22 mouse cellular contexts compared by ENCODE assay signal in the genomic region with DNA sequence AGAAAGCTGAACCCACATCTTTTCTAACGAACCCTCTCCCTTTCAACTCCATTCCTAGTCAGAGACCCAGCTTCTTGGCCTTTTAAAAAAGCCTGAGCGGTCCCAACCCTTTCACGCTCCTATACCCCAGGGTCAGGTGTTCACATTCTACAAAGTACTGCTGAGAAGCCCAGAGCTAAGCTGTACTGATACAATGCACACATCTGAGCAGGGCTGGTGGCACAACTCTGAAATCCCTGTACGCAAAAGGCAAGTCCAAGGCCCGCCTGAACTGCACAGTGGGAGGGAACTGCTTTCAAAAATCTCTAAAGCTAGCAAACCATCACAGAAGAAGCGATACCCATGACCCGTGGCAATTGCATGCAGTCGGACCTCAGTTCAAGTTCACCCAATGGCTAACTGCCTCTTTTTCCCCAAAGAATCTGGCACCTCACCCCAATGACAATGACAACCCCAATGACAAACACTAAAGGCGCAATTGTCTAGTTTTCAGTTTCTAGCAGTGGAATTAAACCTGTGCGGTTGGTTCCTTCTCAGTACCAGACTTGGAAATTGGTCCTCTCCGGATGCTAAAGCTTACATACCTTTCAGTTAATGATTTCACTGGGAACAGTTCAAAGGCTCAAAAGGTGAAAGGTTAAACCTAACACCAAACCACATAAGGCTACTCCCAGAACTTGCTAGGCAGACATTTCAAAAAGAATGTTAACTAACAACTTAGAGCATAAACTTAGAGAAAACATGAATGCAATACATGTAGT. TPM values are rescaled to one million over a fixed set of nuclear protein-coding genes. Genes with fewer than 3 reads are reported as not detected.
DNase-seq lines count a peak whose midpoint lies in the region; ATAC-seq and TF ChIP-seq lines count a peak whose summit lies in the region.
"Had no signal": no experiment of that assay in that cellular context is flagged by ENCODE, and none has a peak within 500 bp of the region (broad histone marks: within the 10 kb centered on the region; RNA-seq: fewer than 3 reads in every experiment).

No protein-coding gene starts in this region.

- no peak overlapping the region for H3K4me2 ChIP-seq in stomach, embryonic 16.5 days (ENCODE audit: low read depth, low read length)
- H3K4me2 ChIP-seq in stomach, postnatal 0 days (replicated peaks; ENCODE audit: low read depth) = no peak overlapping the region
- H3K4me2 ChIP-seq in liver, embryonic 11.5 days = peak overlapping the region; percentile 45
- no peak overlapping the region for H3K4me2 ChIP-seq in forebrain, embryonic 14.5 days (ENCODE audit: low read length)
- H3K4me2 ChIP-seq: hindbrain, embryonic 12.5 days; limb, embryonic 12.5 days; lung, embryonic 15.5 days; midbrain, embryonic 11.5 days; stomach, embryonic 15.5 days had no signal

- H3K9me3 ChIP-seq in heart, embryonic 10.5 days = no peaks in the 10 kb centered on the region
- H3K9me3 ChIP-seq in stomach, embryonic 16.5 days (replicated peaks; ENCODE audit: control insufficient read depth, low read length) = no peaks in the 10 kb centered on the region
- no peaks in the 10 kb centered on the region for H3K9me3 ChIP-seq in stomach, postnatal 0 days (ENCODE audit: control insufficient read depth, low read length)
- H3K9me3 ChIP-seq in liver, embryonic 11.5 days (ENCODE audit: control insufficient read depth, low read length) = no peaks in the 10 kb centered on the region
- H3K9me3 ChIP-seq in forebrain, embryonic 14.5 days (replicated peaks; ENCODE audit: control insufficient read depth, low read length) = no peaks in the 10 kb centered on the region
- H3K9me3 ChIP-seq: hindbrain, embryonic 12.5 days; limb, embryonic 12.5 days; lung, embryonic 15.5 days; stomach, embryonic 15.5 days had no signal

- no peak for TF ChIP-seq EP300 in heart, adult 2 months (IDR thresholded peaks at IDR 0.05; ENCODE audit: insufficient read depth, low read depth, low read length)
- no peak for TF ChIP-seq EP300 in stomach, postnatal 0 days (optimal IDR thresholded peaks at IDR 0.05)

- peak overlapping the region; percentile 75 for H3K27ac ChIP-seq in heart, adult 2 months
- H3K27ac ChIP-seq in heart, embryonic 10.5 days = no peak overlapping the region
- H3K27ac ChIP-seq in stomach, embryonic 16.5 days (ENCODE audit: low read length) = peak overlapping the region; percentile 14; the same call in 1 of the 2 replicates
- H3K27ac ChIP-seq in stomach, postnatal 0 days (replicated peaks) = no peak overlapping the region
- no peak overlapping the region; the same call in 1 of the 2 replicates for H3K27ac ChIP-seq in liver, embryonic 11.5 days (ENCODE audit: low read depth, low read length)
- no peak overlapping the region for H3K27ac ChIP-seq in forebrain, embryonic 14.5 days (ENCODE audit: low read depth, low read length)
- H3K27ac ChIP-seq: hindbrain, embryonic 12.5 days; limb, embryonic 12.5 days; lung, embryonic 15.5 days; macrophage; stomach, embryonic 15.5 days had no signal

- no peak for DNase-seq in heart, adult 2 months
- DNase-seq in heart, embryonic 10.5 days (ENCODE audit: low spot score) = no peak
- DNase-seq in stomach, postnatal 0 days (ENCODE audit: low spot score) = no peak
- DNase-seq in liver, embryonic 11.5 days (ENCODE audit: low spot score) = no peak
- DNase-seq in yolk sac, embryonic 10.5 days (ENCODE audit: low spot score) = peak; percentile 65
- DNase-seq in forebrain, embryonic 14.5 days (ENCODE audit: low spot score) = no peak
- DNase-seq in lung, postnatal 14 days = no peak
- DNase-seq: adrenal gland, postnatal 14 days; cerebellum, adult 11-12 months; cerebellum, postnatal 36 days; gastrocnemius, postnatal 14 days; heart, postnatal 10 days; layer of hippocampus, adult 9-11 months; retina, postnatal 1 day had no signal

- H3K4me3 ChIP-seq in heart, adult 2 months = no peak overlapping the region
- no peak overlapping the region for H3K4me3 ChIP-seq in heart, embryonic 10.5 days
- H3K4me3 ChIP-seq in stomach, embryonic 16.5 days (replicated peaks; ENCODE audit: low read length) = no peak overlapping the region
- H3K4me3 ChIP-seq in stomach, postnatal 0 days (ENCODE audit: low read depth, low read length) = no peak overlapping the region
- H3K4me3 ChIP-seq in liver, embryonic 11.5 days (ENCODE audit: low read depth, low read length) = no peak overlapping the region
- H3K4me3 ChIP-seq in forebrain, embryonic 14.5 days (ENCODE audit: low read depth, low read length) = no peak overlapping the region
- H3K4me3 ChIP-seq: hindbrain, embryonic 12.5 days; limb, embryonic 12.5 days; lung, embryonic 15.5 days; stomach, embryonic 15.5 days had no signal

- peaks cover 15% of the 10 kb centered on the region for H3K36me3 ChIP-seq in heart, adult 2 months (ENCODE audit: control insufficient read depth, insufficient read depth, low read length)
- H3K36me3 ChIP-seq in heart, embryonic 10.5 days = no peaks in the 10 kb centered on the region
- no peaks in the 10 kb centered on the region for H3K36me3 ChIP-seq in stomach, embryonic 16.5 days (ENCODE audit: control insufficient read depth, insufficient read depth, low read length)
- H3K36me3 ChIP-seq in stomach, postnatal 0 days (ENCODE audit: control insufficient read depth, insufficient read depth, low read length) = no peaks in the 10 kb centered on the region
- no peaks in the 10 kb centered on the region for H3K36me3 ChIP-seq in liver, embryonic 11.5 days (ENCODE audit: control insufficient read depth, insufficient read depth, low read length)
- H3K36me3 ChIP-seq in forebrain, embryonic 14.5 days (ENCODE audit: control insufficient read depth, insufficient read depth, low read length) = no peaks in the 10 kb centered on the region
- H3K36me3 ChIP-seq: G1E; hindbrain, embryonic 12.5 days; limb, embryonic 12.5 days; lung, embryonic 15.5 days; stomach, embryonic 15.5 days had no signal

- H3K79me2 ChIP-seq in heart, adult 2 months (replicated peaks; ENCODE audit: control insufficient read depth, insufficient read depth, low read length) = peaks cover 4% of the 10 kb centered on the region

- TF ChIP-seq POLR2A in heart, adult 2 months (IDR thresholded peaks at IDR 0.05; ENCODE audit: insufficient read depth, low read depth, low read length) = no peak

- no peak overlapping the region for H3K9ac ChIP-seq in heart, adult 2 months (ENCODE audit: low read depth, low read length)
- no peak overlapping the region for H3K9ac ChIP-seq in stomach, embryonic 16.5 days (ENCODE audit: low read length)
- no peak overlapping the region for H3K9ac ChIP-seq in stomach, postnatal 0 days (ENCODE audit: low read length)
- H3K9ac ChIP-seq in liver, embryonic 11.5 days (ENCODE audit: low read depth, low read length) = no peak overlapping the region
- no peak overlapping the region for H3K9ac ChIP-seq in forebrain, embryonic 14.5 days (ENCODE audit: low read length)
- H3K9ac ChIP-seq: hindbrain, embryonic 12.5 days; limb, embryonic 12.5 days; lung, embryonic 15.5 days; stomach, embryonic 15.5 days had no signal

- intact Hi-C loops in heart, adult 2 months (cut with DNase I) = no loop called here

- ATAC-seq in stomach, embryonic 16.5 days (ENCODE audit: insufficient read depth, low FRiP score) = no peak
- no peak for ATAC-seq in stomach, postnatal 0 days (ENCODE audit: low FRiP score, low TSS enrichment)
- ATAC-seq in liver, embryonic 11.5 days (replicated peaks; ENCODE audit: low FRiP score) = peak; percentile 57
- no peak for ATAC-seq in forebrain, embryonic 14.5 days

- TF ChIP-seq CTCF in heart, adult 2 months (IDR thresholded peaks at IDR 0.05) = no peak
- TF ChIP-seq CTCF in stomach, postnatal 0 days (IDR thresholded peaks at IDR 0.05; ENCODE audit: low read depth) = no peak

- whole genome bisulfite sequencing in heart, adult 2 months = 90% methylated on average over 11 of the region's 11 CpGs
- WGBS in heart, embryonic 10.5 days = 89% methylated on average over 11 of the region's 11 CpGs
- WGBS in stomach, embryonic 16.5 days = 77% methylated on average over 11 of the region's 11 CpGs
- 68% methylated on average over 11 of the region's 11 CpGs for WGBS in stomach, postnatal 0 days
- 75% methylated on average over 11 of the region's 11 CpGs for WGBS in liver, embryonic 11.5 days
- 69% methylated on average over 11 of the region's 11 CpGs for WGBS in forebrain, embryonic 14.5 days

- no peaks in the 10 kb centered on the region for H3K27me3 ChIP-seq in heart, adult 2 months (ENCODE audit: control insufficient read depth, insufficient read depth, low read length)
- no peaks in the 10 kb centered on the region for H3K27me3 ChIP-seq in heart, embryonic 10.5 days (ENCODE audit: insufficient read depth, poor library complexity, severe bottlenecking)
- no peaks in the 10 kb centered on the region for H3K27me3 ChIP-seq in stomach, embryonic 16.5 days (ENCODE audit: control insufficient read depth, insufficient read depth, low read length)
- no peaks in the 10 kb centered on the region for H3K27me3 ChIP-seq in stomach, postnatal 0 days (ENCODE audit: control insufficient read depth, insufficient read depth, low read length)
- H3K27me3 ChIP-seq in liver, embryonic 11.5 days (replicated peaks; ENCODE audit: control insufficient read depth, insufficient read depth, low read length) = no peaks in the 10 kb centered on the region
- H3K27me3 ChIP-seq in forebrain, embryonic 14.5 days (replicated peaks; ENCODE audit: control insufficient read depth, insufficient read depth, low read length) = no peaks in the 10 kb centered on the region
- H3K27me3 ChIP-seq: hindbrain, embryonic 12.5 days; limb, embryonic 12.5 days; lung, embryonic 15.5 days; stomach, embryonic 15.5 days had no signal

- H3K4me1 ChIP-seq in heart, adult 2 months (ENCODE audit: control insufficient read depth, insufficient read depth, low read length) = peaks cover 14% of the 10 kb centered on the region
- peaks cover 17% of the 10 kb centered on the region for H3K4me1 ChIP-seq in heart, embryonic 10.5 days
- H3K4me1 ChIP-seq in stomach, embryonic 16.5 days (ENCODE audit: control insufficient read depth, insufficient read depth, low read length) = peaks cover 6% of the 10 kb centered on the region
- H3K4me1 ChIP-seq in stomach, postnatal 0 days (replicated peaks; ENCODE audit: control insufficient read depth, insufficient read depth) = no peaks in the 10 kb centered on the region; the same call in 1 of the 2 replicates
- no peaks in the 10 kb centered on the region for H3K4me1 ChIP-seq in liver, embryonic 11.5 days (replicated peaks; ENCODE audit: control insufficient read depth, insufficient read depth, low read length)
- no peaks in the 10 kb centered on the region for H3K4me1 ChIP-seq in forebrain, embryonic 14.5 days (ENCODE audit: control insufficient read depth, insufficient read depth, low read length)
- H3K4me1 ChIP-seq: hindbrain, embryonic 12.5 days; stomach, embryonic 15.5 days had no signal

RNA-seq across cellular contexts. Expression of a gene that starts 19.6 kb away (rescaled TPM):
- total RNA-seq in heart, adult 2 months (2021) = 10 to 100 TPM; 53.3 to 76.8 TPM
- polyA plus RNA-seq in heart, adult 2 months (2012; rRNA removed) = 19.3 and 35.1 TPM in 2 replicates
- 9.8 and 13.9 TPM in 2 replicates for polyA plus RNA-seq in heart, embryonic 10.5 days (2016; fragmentation: Nextera tagmentation; extraction: Ambion mirVana)
- 17.1 and 19.3 TPM in 2 replicates for polyA plus RNA-seq in stomach, embryonic 16.5 days (2015; fragmentation: Nextera tagmentation; extraction: Ambion mirVana)
- polyA plus RNA-seq in stomach, postnatal 0 days (2015; fragmentation: Nextera tagmentation; extraction: Ambion mirVana) = 9.3 and 10.3 TPM in 2 replicates
- 5.8 and 6.4 TPM in 2 replicates for polyA plus RNA-seq in liver, embryonic 11.5 days (2014; fragmentation: Nextera tagmentation; extraction: Ambion mirVana)
- polyA plus RNA-seq in forebrain, embryonic 14.5 days (2014; fragmentation: Nextera tagmentation; extraction: Ambion mirVana) = 2.5 and 2.8 TPM in 2 replicates
- polyA plus RNA-seq: G1E had no signal

Comparison
In these comparisons a context has a peak if more than half of its experiments do, and no peak if none do; other contexts are left out.
1. H3K27ac ChIP-seq: peak in heart, adult 2 months (single experiment) and stomach, embryonic 16.5 days (single experiment); none in heart, embryonic 10.5 days (single experiment), stomach, postnatal 0 days (single experiment), liver, embryonic 11.5 days (single experiment) and forebrain, embryonic 14.5 days (single experiment).